Mouse (Mus musculus): Measurements from ENCODE around the gene Sox5. TPM values are rescaled to one million over a fixed set of nuclear protein-coding genes. Genes with fewer than 3 reads are reported as not detected.

Gene Sox5
- polyA plus RNA-seq, 1 experiment, result 2.5 TPM

- no peaks in the 10 kb centered on the region for H3K36me3 ChIP-seq (ENCODE audit: control insufficient read depth, insufficient read depth, low read length)
- peak in 1 of 2 experiments; percentile 35 for DNase-seq (ENCODE audit: low read depth in 1 of 2, low spot score in 2 of 2)
- no peak overlapping the region for H3K27ac ChIP-seq (ENCODE audit: insufficient read depth, low read length)
- H3K4me3 ChIP-seq (ENCODE audit: extremely low read depth, insufficient read depth, insufficient read length), result no peak overlapping the region
- TF ChIP-seq CTCF (IDR thresholded peaks at IDR 0.05; ENCODE audit: extremely low read depth, insufficient read depth, insufficient read length, insufficient replicate concordance) (no peak), POLR2A (IDR thresholded peaks at IDR 0.05; ENCODE audit: low read depth, low read length) (no peak)
- WGBS, result 53% methylated on average over 3 of the region's 3 CpGs
- no peaks in the 10 kb centered on the region for H3K27me3 ChIP-seq (ENCODE audit: control insufficient read depth, insufficient read depth, low read length)
- peaks cover 12% of the 10 kb centered on the region for H3K4me1 ChIP-seq (ENCODE audit: control insufficient read depth, insufficient read depth, insufficient read length)
Observed at GRCm38 (mm10) chr6:144689076-144689475, 92.7 kb downstream of the Sox5 start.

- WGBS, result 38% methylated on average over 8 of the region's 8 CpGs
- Histone ChIP-seq H3K36me3 (ENCODE audit: control insufficient read depth, insufficient read depth, low read length) (no peaks in the 10 kb centered on the region), H3K4me1 (ENCODE audit: control insufficient read depth, insufficient read depth, insufficient read length) (peaks cover 6% of the 10 kb centered on the region), H3K27ac (ENCODE audit: insufficient read depth, low read length) (peak overlapping the region; percentile 72; the same call in 1 of the 2 replicates), H3K4me3 (ENCODE audit: extremely low read depth, insufficient read depth, insufficient read length) (no peak overlapping the region), H3K27me3 (ENCODE audit: control insufficient read depth, insufficient read depth, low read length) (no peaks in the 10 kb centered on the region)
- TF ChIP-seq POLR2A (IDR thresholded peaks at IDR 0.05; ENCODE audit: low read depth, low read length), result no peak
- no peak for TF ChIP-seq CTCF (IDR thresholded peaks at IDR 0.05; ENCODE audit: extremely low read depth, insufficient read depth, insufficient read length, insufficient replicate concordance)
- peak in 1 of 2 experiments; percentile 50 for DNase-seq (ENCODE audit: low read depth in 1 of 2, low spot score in 2 of 2)
Observed at GRCm38 (mm10) chr6:144687681-144688080, 94.1 kb downstream of the Sox5 start.

- DNase-seq (ENCODE audit: low read depth in 1 of 2, low spot score in 2 of 2), result no peak
- TF ChIP-seq POLR2A (IDR thresholded peaks at IDR 0.05; ENCODE audit: low read depth, low read length) (no peak), CTCF (IDR thresholded peaks at IDR 0.05; ENCODE audit: extremely low read depth, insufficient read depth, insufficient read length, insufficient replicate concordance) (no peak)
- WGBS, result 82% methylated on average over 12 of the region's 12 CpGs
Observed at GRCm38 (mm10) chr6:144681045-144681789, 100.6 kb downstream of the Sox5 start.

GRCm38 (mm10) chr6:144677491-144678133 lies 104.2 kb downstream of the Sox5 start:
- no peaks in the 10 kb centered on the region for H3K36me3 ChIP-seq (ENCODE audit: control insufficient read depth, insufficient read depth, low read length)
- peaks cover 20% of the 10 kb centered on the region for H3K4me1 ChIP-seq (ENCODE audit: control insufficient read depth, insufficient read depth, insufficient read length)
- TF ChIP-seq POLR2A (IDR thresholded peaks at IDR 0.05; ENCODE audit: low read depth, low read length) (no peak), CTCF (IDR thresholded peaks at IDR 0.05; ENCODE audit: extremely low read depth, insufficient read depth, insufficient read length, insufficient replicate concordance) (no peak)
- peak; percentile 36 to 57 for DNase-seq (ENCODE audit: low read depth in 1 of 2, low spot score in 2 of 2)
- peak overlapping the region; percentile 24; the same call in 1 of the 2 replicates for H3K4me3 ChIP-seq (ENCODE audit: extremely low read depth, insufficient read depth, insufficient read length)
- no peaks in the 10 kb centered on the region for H3K27me3 ChIP-seq (ENCODE audit: control insufficient read depth, insufficient read depth, low read length)
- 6% methylated on average over 9 of the region's 9 CpGs for WGBS
- H3K27ac ChIP-seq (ENCODE audit: insufficient read depth, low read length), result peak overlapping the region; percentile 78

More at GRCm38 (mm10) chr6:144681045-144681789, 100.6 kb downstream of the Sox5 start:
- Histone ChIP-seq H3K27ac (ENCODE audit: insufficient read depth, low read length) (no peak overlapping the region), H3K36me3 (ENCODE audit: control insufficient read depth, insufficient read depth, low read length) (no peaks in the 10 kb centered on the region), H3K4me1 (ENCODE audit: control insufficient read depth, insufficient read depth, insufficient read length) (peaks cover 18% of the 10 kb centered on the region), H3K4me3 (ENCODE audit: extremely low read depth, insufficient read depth, insufficient read length) (no peak overlapping the region), H3K27me3 (ENCODE audit: control insufficient read depth, insufficient read depth, low read length) (no peaks in the 10 kb centered on the region)

- no peak overlapping the region for H3K4me3 ChIP-seq (ENCODE audit: extremely low read depth, insufficient read depth, insufficient read length)
- H3K36me3 ChIP-seq (ENCODE audit: control insufficient read depth, insufficient read depth, low read length), result no peaks in the 10 kb centered on the region
- no peak overlapping the region for H3K27ac ChIP-seq (ENCODE audit: insufficient read depth, low read length)
- no peak for DNase-seq (ENCODE audit: low read depth in 1 of 2, low spot score in 2 of 2)
- no peaks in the 10 kb centered on the region for H3K27me3 ChIP-seq (ENCODE audit: control insufficient read depth, insufficient read depth, low read length)
- TF ChIP-seq POLR2A (IDR thresholded peaks at IDR 0.05; ENCODE audit: low read depth, low read length) (no peak), CTCF (IDR thresholded peaks at IDR 0.05; ENCODE audit: extremely low read depth, insufficient read depth, insufficient read length, insufficient replicate concordance) (no peak)
- 90% methylated on average over 6 of the region's 6 CpGs for WGBS
- H3K4me1 ChIP-seq (ENCODE audit: control insufficient read depth, insufficient read depth, insufficient read length), result peaks cover 23% of the 10 kb centered on the region
Observed at GRCm38 (mm10) chr6:144675111-144675510, 106.7 kb downstream of the Sox5 start.

GRCm38 (mm10) chr6:144673906-144674305 lies 107.9 kb downstream of the Sox5 start:
- WGBS, result 28% methylated on average over 8 of the region's 8 CpGs
- H3K4me3 ChIP-seq (ENCODE audit: extremely low read depth, insufficient read depth, insufficient read length), result no peak overlapping the region
- no peak for DNase-seq (ENCODE audit: low read depth in 1 of 2, low spot score in 2 of 2)
- TF ChIP-seq CTCF (IDR thresholded peaks at IDR 0.05; ENCODE audit: extremely low read depth, insufficient read depth, insufficient read length, insufficient replicate concordance) (no peak), POLR2A (IDR thresholded peaks at IDR 0.05; ENCODE audit: low read depth, low read length) (no peak)
- H3K36me3 ChIP-seq (ENCODE audit: control insufficient read depth, insufficient read depth, low read length), result no peaks in the 10 kb centered on the region
- H3K27me3 ChIP-seq (ENCODE audit: control insufficient read depth, insufficient read depth, low read length), result no peaks in the 10 kb centered on the region
- H3K27ac ChIP-seq (ENCODE audit: insufficient read depth, low read length), result no peak overlapping the region
- H3K4me1 ChIP-seq (ENCODE audit: control insufficient read depth, insufficient read depth, insufficient read length), result peaks cover 17% of the 10 kb centered on the region; the same call in 1 of the 2 replicates

Data from spleen, adult 2 months (tissue).